Mouse (Mus musculus): ENCODE measurements around the gene Trim34a. TPM values are rescaled to one million over a fixed set of nuclear protein-coding genes. Genes with fewer than 3 reads are reported as not detected.
"Not testable (repeated sequence)": the region's sequence is repeated elsewhere in the genome, so short reads cannot be mapped to it uniquely, and the experiment has no call there.

Gene Trim34a
- 1 to 10 TPM; 1.1 to 1.2 TPM for total RNA-seq (2021)
- long read RNA-seq, experiment 1, partial matches to known transcripts, result 0 of 2 reads
- long read RNA-seq, experiment 1, other reads (novel, unspliced or antisense), result 0 of 2 reads
- long read RNA-seq, experiment 2, partial matches to known transcripts, result 0 of 2 reads
- long read RNA-seq, experiment 2, other reads (novel, unspliced or antisense), result 0 of 2 reads

- peak; percentile 57 for DNase-seq (ENCODE audit: low spot score)
Measured at GRCm38 (mm10) chr7:104244287-104245181, at the start of gene Trim34a. Gene Trim34a, plus strand, starts transcription at chr7:104244457.

GRCm38 (mm10) chr7:104195885-104196284 is 48.4 kb upstream of the Trim34a start, which contains the start of gene Olfr649:
Gene Olfr649, minus strand, starts transcription at chr7:104195985.
- no peak for DNase-seq (ENCODE audit: low spot score)

DNA sequence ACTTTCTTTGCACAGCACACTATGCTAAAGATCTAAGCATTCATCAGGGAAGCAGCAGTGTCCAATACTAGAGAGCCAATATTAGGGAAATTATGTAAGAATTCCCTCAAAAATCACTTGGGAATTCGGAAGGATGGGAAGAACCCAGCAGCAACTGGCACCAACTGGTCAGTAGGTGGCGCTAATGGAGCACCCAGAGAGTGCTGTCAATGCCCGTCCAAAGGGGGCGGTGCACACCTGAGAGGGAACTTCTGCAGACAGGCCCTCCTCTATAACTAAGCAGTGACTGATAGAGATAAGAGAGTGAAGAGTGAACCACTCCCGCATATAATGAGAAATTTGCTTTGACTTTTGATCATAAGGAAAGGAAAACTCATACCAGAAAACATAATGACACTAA is 44.4 kb upstream of the Trim34a start:
- peak; percentile 66 for DNase-seq (ENCODE audit: low spot score)

DNA sequence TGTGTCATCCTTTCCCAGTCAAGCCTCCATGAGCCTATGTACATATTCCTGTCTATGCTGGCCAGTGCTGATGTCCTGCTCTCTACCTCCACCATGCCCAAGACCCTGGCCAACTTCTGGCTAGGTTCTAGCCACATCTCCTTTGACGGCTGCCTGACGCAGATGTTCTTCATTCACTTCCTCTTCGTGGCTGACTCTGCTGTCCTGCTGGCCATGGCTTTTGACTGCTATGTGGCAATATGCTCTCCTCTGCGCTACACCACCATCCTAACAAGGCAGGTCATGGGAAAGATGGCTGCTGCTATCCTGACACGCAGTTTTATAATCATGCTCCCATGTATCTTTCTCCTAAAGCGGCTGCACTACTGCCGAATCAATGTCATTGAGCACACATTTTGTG is 38.1 kb upstream of the Trim34a start:
- DNase-seq (ENCODE audit: low spot score), result no peak

GRCm38 (mm10) chr7:104216011-104216535 is 28.2 kb upstream of the Trim34a start:
- DNase-seq (ENCODE audit: low spot score), result no peak

GRCm38 (mm10) chr7:104217881-104218280 is 26.4 kb upstream of the Trim34a start:
- no peak for DNase-seq (ENCODE audit: low spot score)

- DNase-seq (ENCODE audit: low spot score), result peak; percentile 76
Measured at GRCm38 (mm10) chr7:104218701-104219569, 25.3 kb upstream of the Trim34a start, which contains the start of gene Trim6. Gene Trim6, plus strand, starts transcription at chr7:104218793.

DNA sequence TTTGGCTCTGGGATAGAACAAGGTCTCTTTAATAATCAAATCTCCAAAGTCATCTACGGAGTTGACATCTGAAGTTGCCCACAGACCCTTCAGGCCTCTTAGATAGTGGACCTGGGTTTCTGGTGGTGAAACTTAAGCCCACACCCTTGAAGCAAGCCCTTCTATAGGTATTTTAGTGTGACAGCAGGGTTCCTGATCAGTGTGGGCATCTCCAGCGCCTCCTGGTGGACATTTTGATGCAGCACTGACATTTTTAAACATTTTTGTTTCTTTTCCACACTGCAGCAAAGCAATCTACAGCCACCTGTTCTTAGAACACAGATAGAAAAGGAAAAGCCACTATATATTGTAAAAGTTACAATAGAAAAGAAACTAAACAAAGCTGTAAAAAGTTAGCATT is 13.1 kb upstream of the Trim34a start:
- peak; percentile 9 for DNase-seq (ENCODE audit: low spot score)

DNA sequence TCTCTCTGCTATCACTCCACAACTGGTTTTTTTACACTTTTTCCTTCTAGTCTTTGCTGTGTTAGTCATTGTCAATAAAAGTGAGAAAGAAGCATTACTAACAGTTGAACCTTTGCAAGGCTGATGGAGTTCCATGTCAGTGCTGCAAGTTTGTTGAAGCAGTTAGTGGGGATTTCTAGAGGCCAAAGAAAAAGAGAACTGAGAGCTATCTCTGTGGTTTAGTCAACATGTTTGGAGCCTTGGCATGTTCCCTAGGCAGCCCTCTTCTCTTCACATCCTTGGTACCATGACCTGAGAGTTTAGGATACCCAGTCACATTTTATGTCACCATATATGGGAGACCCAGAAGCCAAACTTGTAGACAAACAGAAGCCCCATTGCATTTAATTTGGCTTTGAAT is 3.4 kb upstream of the Trim34a start:
- DNase-seq (ENCODE audit: low spot score), result no peak

DNA sequence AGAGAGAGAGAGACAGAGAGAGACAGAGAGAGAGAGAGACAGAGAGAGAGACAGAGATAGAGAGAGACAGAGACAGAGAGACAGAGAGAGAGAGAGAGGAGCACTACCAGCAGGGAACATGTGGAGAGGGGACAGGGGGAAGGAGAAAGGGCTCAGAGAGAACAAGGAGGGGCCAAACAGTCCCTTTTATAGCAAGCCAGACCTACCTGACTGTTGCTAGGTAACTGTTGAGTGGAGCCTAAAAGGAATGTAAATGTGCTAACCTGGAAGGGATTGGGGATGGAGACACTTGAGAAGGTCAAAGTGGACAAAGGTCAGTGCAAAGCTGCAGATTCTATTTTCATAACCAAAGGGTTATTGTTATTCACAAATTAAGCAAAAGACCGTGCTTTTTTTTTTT is 641 bp upstream of the Trim34a start:
- no peak for DNase-seq (ENCODE audit: low spot score)

- not testable (repeated sequence) for DNase-seq (ENCODE audit: low spot score)
Measured at GRCm38 (mm10) chr7:104260380-104260779, 16.1 kb downstream of the Trim34a start.

- not testable (repeated sequence) for DNase-seq (ENCODE audit: low spot score)
Measured at GRCm38 (mm10) chr7:104265335-104265734, 21.1 kb downstream of the Trim34a start.

- not testable (repeated sequence) for DNase-seq (ENCODE audit: low spot score)
Measured at GRCm38 (mm10) chr7:104279361-104279760, 35.1 kb downstream of the Trim34a start.

DNA sequence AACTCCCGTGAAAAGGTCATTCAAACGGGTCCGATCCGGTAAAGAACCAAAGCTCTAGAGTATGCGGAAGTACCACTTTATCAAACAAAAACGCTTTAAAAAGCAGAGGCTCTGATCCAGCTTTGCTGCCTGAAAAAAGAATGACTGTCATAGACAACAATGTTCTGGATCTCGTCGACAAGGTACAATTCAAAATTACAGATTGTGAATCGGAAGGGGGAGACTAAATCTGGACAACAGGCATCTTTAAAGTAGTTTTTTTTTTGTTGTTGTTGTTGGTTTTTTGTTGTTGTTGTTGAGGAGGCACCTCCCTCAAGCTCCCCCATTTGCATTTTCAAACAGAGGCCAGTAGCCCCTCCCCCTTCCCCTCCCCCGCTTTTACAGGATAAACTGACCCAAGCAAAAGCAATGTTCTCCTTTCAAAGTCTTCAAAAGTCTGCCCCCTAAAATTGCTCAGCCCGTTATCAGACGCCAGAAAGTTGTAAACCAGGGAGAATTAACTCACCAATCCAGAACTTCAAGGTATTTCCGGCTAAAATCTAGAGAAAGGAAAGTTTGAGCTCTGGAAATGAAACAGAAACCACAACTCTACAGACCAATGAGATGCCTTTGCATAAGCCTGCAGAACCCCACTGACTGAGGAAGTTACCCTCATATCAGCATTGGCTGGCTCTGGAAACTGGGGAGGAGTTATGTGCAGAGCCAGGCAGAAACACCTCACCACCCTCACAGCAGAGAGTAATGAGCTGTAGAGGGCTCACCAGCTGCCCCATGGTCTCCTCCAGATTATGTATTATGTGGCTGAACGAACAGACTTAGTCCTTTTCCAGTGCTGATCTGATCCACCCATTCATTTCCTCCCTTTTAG is 43.6 kb downstream of the Trim34a start, which contains the start of gene Trim5:
Trim5 (minus strand) TSS at position 519 of the 868 bp plus-strand sequence.
- not testable (repeated sequence) for DNase-seq (ENCODE audit: low spot score)

GRCm38 (mm10) chr7:104290641-104291040 is 46.4 kb downstream of the Trim34a start:
- DNase-seq (ENCODE audit: low spot score), result no peak

DNA sequence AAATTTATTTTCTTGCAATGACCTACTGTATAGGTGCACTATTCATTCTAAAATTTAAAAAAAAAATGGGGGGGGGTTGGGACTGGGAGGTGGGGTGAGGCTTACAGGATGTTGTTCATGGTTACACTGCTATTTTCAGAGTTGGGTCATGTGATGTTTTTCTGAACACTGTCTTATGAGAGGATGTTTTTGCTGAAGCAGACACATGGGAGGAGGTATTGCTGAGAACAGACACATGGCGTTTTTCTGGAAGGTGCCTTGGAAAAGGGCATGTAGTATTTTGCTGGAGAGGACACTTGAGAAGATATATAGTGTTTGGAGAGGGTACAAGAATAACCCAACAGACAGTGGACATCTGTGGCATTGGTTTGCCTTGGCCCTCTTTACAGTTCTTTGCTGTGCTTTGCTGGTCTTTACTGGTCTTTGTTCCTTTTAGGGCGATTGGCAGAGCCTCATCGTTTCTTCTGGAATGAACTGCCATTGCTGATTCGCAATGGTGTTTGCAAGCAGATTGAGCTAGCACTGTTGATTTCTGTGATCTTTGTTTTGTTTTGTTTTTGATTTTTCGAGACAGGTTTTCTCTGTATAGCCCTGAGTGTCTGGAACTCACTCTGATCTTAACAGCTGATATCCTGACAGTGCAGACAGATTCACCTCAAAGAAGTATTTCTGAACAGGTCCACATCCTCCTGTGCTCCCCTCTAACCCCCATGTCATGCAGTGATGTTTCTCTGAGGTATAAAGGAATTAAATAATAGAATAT is 47.6 kb downstream of the Trim34a start:
- no peak for DNase-seq (ENCODE audit: low spot score)
